Mouse (Mus musculus) ES-Bruce4 (cell line): Measurements from ENCODE around the gene Pop7.
A peak's percentile ranks its signal among the peaks of the same experiment; 100 is the strongest.

Experiments used
- CTCF ChIP-seq: IDR thresholded peaks from one replicate; pipeline ENCODE4 v1.8.1; 2011; ENCODE audit warnings: low read depth, low read length
- POLR2A ChIP-seq: IDR thresholded peaks from one replicate; pipeline ENCODE4 v1.8.1; 2011; ENCODE audit warnings: low read length; ENCODE audit not compliant: insufficient read depth

DNA sequence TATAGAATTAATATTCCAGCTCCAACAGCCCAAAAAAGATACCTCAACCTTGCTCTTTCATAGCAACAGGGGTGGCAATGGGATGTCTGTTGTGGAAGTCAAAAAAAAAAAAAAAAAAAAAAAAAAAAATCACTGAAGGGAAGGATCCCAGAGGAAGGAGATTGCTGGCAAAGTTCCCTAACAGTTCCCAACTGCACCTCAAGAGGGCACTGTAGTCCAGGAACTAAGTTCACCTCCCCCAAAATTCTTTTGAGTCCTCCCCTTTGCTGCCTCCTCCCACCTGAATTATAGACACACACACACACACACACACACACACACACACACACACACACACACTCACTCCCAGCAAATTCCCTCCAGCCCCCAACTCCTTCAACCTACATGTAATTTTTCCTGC is 21.2 kb downstream of the Pop7 start:
- TF ChIP-seq CTCF (peak; percentile 27), POLR2A (no peak)
